Mouse (Mus musculus) kidney, adult 2 months (tissue): ENCODE measurements at regions not wholly inside any gene's neighbourhood (a gene's known extent, or its start where the extent isn't known, plus 50 kb on each side); places are given as distances from the start of the nearest gene placed in this dataset.

Source experiments
- DNase-seq: peaks from one replicate; pipeline ENCODE4 v3.0.0; 2021
- H3K27ac ChIP-seq: fragments of 200-500 bp; 2 replicates; pipeline ENCODE4 v1.5.1; 2012; ENCODE audit warnings: low read depth, low read length, control low read depth, inconsistent platforms; ENCODE audit not compliant: insufficient read depth
- H3K27me3 ChIP-seq: fragments of 200-500 bp; replicated peaks from 2 replicates; pipeline ENCODE4 v1.6.1; 2012; ENCODE audit warnings: mild to moderate bottlenecking, moderate library complexity, low read length, inconsistent platforms; ENCODE audit not compliant: control insufficient read depth, insufficient read depth
- H3K36me3 ChIP-seq: fragments of 200-500 bp; 2 replicates; pipeline ENCODE4 v1.6.1; 2012; ENCODE audit warnings: mild to moderate bottlenecking, moderate library complexity, low read length, inconsistent platforms; ENCODE audit not compliant: control insufficient read depth, insufficient read depth
- H3K4me1 ChIP-seq: fragments of 200-500 bp; 2 replicates; pipeline ENCODE4 v1.6.1; 2011; ENCODE audit warnings: low read length; ENCODE audit not compliant: control insufficient read depth, insufficient read depth
- H3K4me3 ChIP-seq: fragments of 200-500 bp; 2 replicates; pipeline ENCODE4 v1.5.1; 2011; ENCODE audit warnings: mild to moderate bottlenecking, low read depth, low read length, control low read depth; ENCODE audit not compliant: insufficient read depth
- CTCF ChIP-seq: fragments of 200-500 bp; conservative IDR thresholded peaks from 2 replicates; pipeline ENCODE4 v1.5.1; 2011; ENCODE audit warnings: low read depth, mild to moderate bottlenecking, control low read depth, low read length, moderate library complexity, mixed read lengths; ENCODE audit not compliant: insufficient read depth, insufficient read length
- POLR2A ChIP-seq: fragments of 200-500 bp; IDR thresholded peaks from one replicate; pipeline ENCODE4 v1.6.1; 2011; ENCODE audit warnings: low read depth, low read length, control low read depth
- WGBS: fragments of 180-500 bp; shearing (Covaris S2); methylation state at CpG from one replicate; pipeline ENCODE4 v1.1.7; 2018; 5-methylcytosine and 5-hydroxymethylcytosine counted together

GRCm38 (mm10) chr5:12138961-12139360, 221.1 kb downstream of the 4933402N22Rik start:
- Histone ChIP-seq H3K4me3 (no peak overlapping the region), H3K27ac (no peak overlapping the region), H3K36me3 (no peaks in the 10 kb centered on the region), H3K4me1 (no peaks in the 10 kb centered on the region), H3K27me3 (no peaks in the 10 kb centered on the region)
- TF ChIP-seq CTCF (no peak), POLR2A (no peak)
- DNase-seq, result no peak

- H3K27me3 ChIP-seq, result no peaks in the 10 kb centered on the region
- no peak overlapping the region for H3K27ac ChIP-seq
- H3K36me3 ChIP-seq, result no peaks in the 10 kb centered on the region
- DNase-seq, result no peak
- WGBS, result 43% methylated on average over 4 of the region's 4 CpGs
- TF ChIP-seq POLR2A (no peak), CTCF (no peak)
- H3K4me1 ChIP-seq, result no peaks in the 10 kb centered on the region
- no peak overlapping the region for H3K4me3 ChIP-seq
These were observed 229.9 kb upstream of the Sema3d start for GRCm38 (mm10) chr5:12153295-12153694.

- Histone ChIP-seq H3K27me3 (no peaks in the 10 kb centered on the region), H3K27ac (no peak overlapping the region), H3K4me1 (no peaks in the 10 kb centered on the region), H3K36me3 (no peaks in the 10 kb centered on the region), H3K4me3 (no peak overlapping the region)
- DNase-seq, result no peak
- TF ChIP-seq POLR2A, result no peak
- no peak for TF ChIP-seq CTCF
- WGBS, result 49% methylated on average over 3 of the region's 3 CpGs
These were observed 228.6 kb upstream of the Sema3d start for GRCm38 (mm10) chr5:12154551-12155091.

GRCm38 (mm10) chr5:12191681-12192080, 191.5 kb upstream of the Sema3d start:
- DNase-seq, result no peak
- TF ChIP-seq POLR2A, result no peak
- no peak for TF ChIP-seq CTCF

GRCm38 (mm10) chr5:12207452-12207851, 175.7 kb upstream of the Sema3d start:
- WGBS, result 84% methylated on average over 1 of the region's 1 CpGs

More at GRCm38 (mm10) chr5:12191681-12192080, 191.5 kb upstream of the Sema3d start:
- Histone ChIP-seq H3K27me3 (no peaks in the 10 kb centered on the region), H3K4me1 (no peaks in the 10 kb centered on the region), H3K27ac (no peak overlapping the region), H3K36me3 (no peaks in the 10 kb centered on the region), H3K4me3 (no peak overlapping the region)
- 63% methylated on average over 1 of the region's 1 CpGs for WGBS

GRCm38 (mm10) chr5:12209631-12210030, 173.6 kb upstream of the Sema3d start:
- TF ChIP-seq CTCF, result no peak
- TF ChIP-seq POLR2A, result no peak
- no peak overlapping the region for H3K27ac ChIP-seq
- DNase-seq, result no peak
- WGBS, result 70% methylated on average over 1 of the region's 1 CpGs
- no peak overlapping the region for H3K4me3 ChIP-seq
- no peaks in the 10 kb centered on the region for H3K4me1 ChIP-seq
- H3K36me3 ChIP-seq, result no peaks in the 10 kb centered on the region
- no peaks in the 10 kb centered on the region; the same call in 1 of the 2 replicates for H3K27me3 ChIP-seq

More at GRCm38 (mm10) chr5:12207452-12207851, 175.7 kb upstream of the Sema3d start:
- no peak for TF ChIP-seq POLR2A
- no peak for TF ChIP-seq CTCF
- Histone ChIP-seq H3K27ac (no peak overlapping the region), H3K27me3 (no peaks in the 10 kb centered on the region; the same call in 1 of the 2 replicates), H3K36me3 (no peaks in the 10 kb centered on the region), H3K4me1 (no peaks in the 10 kb centered on the region), H3K4me3 (no peak overlapping the region)
- no peak for DNase-seq

GRCm38 (mm10) chr5:12213448-12213847, 169.7 kb upstream of the Sema3d start:
- H3K4me1 ChIP-seq, result no peaks in the 10 kb centered on the region
- no peaks in the 10 kb centered on the region for H3K27me3 ChIP-seq
- H3K27ac ChIP-seq, result no peak overlapping the region
- no peak for DNase-seq
- WGBS, result 79% methylated on average over 3 of the region's 3 CpGs
- no peaks in the 10 kb centered on the region for H3K36me3 ChIP-seq
- no peak overlapping the region for H3K4me3 ChIP-seq
- no peak for TF ChIP-seq POLR2A
- no peak for TF ChIP-seq CTCF
